Mouse (Mus musculus): ENCODE results near the gene Rimbp2. TPM values are rescaled to one million over a fixed set of nuclear protein-coding genes. Genes with fewer than 3 reads are reported as not detected.
"Not testable (repeated sequence)": the region's sequence is repeated elsewhere in the genome, so short reads cannot be mapped to it uniquely, and the experiment has no call there.

Rimbp2 gene
- polyA plus RNA-seq (2012; rRNA removed), result 0.06 and 0.08 TPM in 2 replicates

DNA sequence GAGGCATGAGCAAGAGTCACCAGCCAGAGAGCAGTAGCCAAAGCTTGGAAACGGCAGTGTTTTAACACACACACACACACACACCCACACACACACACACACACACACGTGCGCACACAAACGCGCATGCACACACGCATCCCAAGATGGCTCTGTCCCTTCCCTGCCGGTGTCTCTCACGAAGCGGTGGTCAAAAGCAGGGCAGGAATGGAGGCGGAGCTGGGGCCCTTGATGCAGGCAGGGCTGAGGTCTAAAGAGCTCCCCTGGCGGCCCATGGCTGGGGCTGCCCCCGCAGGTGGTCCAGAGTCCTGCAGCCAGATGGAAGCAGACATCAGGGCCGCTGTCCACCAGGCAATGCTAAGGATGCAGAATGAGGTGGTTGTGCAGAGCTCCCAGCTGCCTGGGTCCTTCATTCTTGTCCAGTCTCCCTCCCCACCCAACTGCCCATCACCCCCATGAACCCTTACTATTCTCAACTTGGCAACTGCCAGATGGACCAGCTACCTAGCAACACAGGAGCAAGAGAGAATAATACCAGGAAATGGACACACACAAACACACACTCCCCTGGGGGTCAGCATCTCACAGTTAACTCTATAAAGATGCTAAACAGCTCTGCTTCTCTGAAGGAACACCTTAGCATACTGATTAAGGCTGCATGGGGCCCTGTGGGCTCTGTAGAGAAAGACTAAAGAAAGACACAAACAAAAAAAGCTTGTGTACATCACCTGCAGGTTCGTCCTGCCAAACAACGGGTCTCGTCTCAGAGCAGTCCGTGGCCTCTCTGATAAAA, at the start of gene Rimbp2:
TSS of gene Rimbp2 (minus strand) at position 209 of the 793 bp plus-strand sequence.
- no peak for DNase-seq (ENCODE audit: low read depth)

DNA sequence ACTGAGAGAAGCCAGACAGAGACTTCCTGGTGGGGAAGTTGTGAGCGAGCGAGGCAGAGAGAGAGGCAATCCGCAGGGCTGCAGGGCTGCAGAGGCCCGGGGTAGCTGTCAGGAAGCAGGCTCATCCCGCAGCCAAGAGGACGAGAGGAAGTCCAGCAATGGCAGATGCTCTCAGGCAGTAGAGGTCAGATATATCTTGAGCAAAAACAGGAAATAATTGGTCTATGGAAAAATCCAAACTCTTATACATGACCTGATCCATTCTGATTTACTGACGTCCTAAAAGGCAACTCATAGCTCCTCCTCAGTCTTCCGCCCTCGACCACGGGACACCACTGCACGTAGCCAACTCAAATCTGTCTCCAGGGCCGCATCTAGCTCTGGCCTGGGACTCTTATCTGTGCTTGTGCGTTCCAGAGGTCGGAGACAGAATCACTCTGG, 49.3 kb upstream of the Rimbp2 start:
- DNase-seq (ENCODE audit: low read depth), result no peak

DNA sequence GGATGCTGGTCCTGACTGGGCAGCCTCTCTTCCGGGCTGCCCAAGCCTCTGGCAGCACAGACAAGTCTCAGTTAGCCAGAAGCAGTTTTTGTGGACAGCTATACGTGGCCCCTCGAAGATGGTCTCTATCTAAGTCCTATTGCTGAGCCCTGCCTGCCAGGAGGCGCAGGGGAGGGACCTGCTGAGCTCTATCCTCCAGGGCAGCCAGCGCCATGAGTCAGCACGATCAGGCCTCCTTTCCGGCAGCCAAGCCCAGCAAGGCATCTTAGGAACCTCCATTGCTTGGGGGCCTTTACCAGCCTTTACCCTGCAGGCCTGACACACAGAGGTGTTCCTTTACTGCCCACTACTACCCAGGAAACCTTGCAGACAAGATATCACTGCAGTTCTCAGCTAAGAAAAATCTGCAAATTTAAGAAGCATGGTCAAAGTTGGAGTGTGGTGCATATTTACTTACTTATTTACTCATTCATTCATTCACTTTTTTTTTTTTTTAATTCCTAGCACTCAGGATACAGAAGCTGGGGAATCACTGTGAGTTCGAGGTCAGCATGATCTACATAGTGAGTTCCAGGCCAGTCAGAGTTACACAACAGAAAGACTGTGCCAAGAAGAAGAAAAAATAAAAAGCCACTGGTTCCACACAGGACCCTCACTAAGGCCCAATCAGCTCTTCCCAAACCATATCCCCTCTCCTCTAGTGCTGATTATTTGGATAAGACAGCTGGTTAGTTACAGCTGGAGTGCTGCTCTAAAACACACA, 47.6 kb upstream of the Rimbp2 start:
- DNase-seq (ENCODE audit: low read depth), result no peak

GRCm38 (mm10) chr5:128987141-128987954, 34.1 kb upstream of the Rimbp2 start:
- DNase-seq (ENCODE audit: low read depth), result no peak

- no peak for DNase-seq (ENCODE audit: low read depth)
Measured at GRCm38 (mm10) chr5:128985946-128986345, 32.7 kb upstream of the Rimbp2 start.

DNA sequence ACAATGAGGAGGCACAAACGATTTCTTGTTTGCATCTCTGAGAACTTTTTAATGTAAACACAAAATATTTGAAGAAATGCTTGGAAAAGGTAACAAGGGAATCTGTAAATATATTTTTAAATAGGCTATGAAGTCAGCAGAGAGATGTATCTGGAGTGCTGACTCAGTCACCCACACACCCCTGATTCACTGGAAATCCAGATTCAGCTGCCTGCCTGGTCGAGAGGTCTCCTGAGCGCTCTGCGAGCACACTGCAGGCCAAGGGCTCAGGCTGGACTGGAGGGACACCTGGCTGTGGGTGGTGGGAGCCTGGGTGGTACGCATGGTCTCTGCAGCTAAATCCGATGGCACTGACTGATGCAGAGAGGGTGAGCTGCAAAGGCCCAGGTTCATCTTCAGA, 31.2 kb upstream of the Rimbp2 start:
- DNase-seq (ENCODE audit: low read depth), result no peak

DNA sequence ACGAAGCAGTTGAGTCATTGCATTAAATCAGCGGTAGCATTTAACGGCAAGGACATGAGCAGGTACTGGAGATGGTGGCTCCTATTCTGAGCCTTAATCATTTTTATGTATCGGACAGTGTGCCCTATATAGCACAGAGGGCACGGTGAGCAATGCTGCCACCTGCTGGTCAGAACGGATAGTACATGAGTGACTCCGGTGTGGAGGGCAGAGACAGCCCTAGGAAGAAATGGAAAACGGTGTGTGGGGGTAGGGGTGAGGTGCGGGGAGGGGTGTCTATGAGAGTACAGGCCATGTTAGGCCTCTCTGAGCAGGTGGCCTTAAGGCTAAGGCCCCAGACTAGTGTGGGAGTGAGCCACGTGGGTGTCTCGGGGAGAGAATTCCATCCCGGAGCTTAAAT, 28.3 kb upstream of the Rimbp2 start:
- DNase-seq (ENCODE audit: low read depth), result no peak

- no peak for DNase-seq (ENCODE audit: low read depth)
Measured at GRCm38 (mm10) chr5:128980857-128981256, 27.6 kb upstream of the Rimbp2 start.

GRCm38 (mm10) chr5:128978957-128979356, 25.7 kb upstream of the Rimbp2 start:
- no peak for DNase-seq (ENCODE audit: low read depth)

GRCm38 (mm10) chr5:128977466-128977865, 24.2 kb upstream of the Rimbp2 start:
- not testable (repeated sequence) for DNase-seq (ENCODE audit: low read depth)

DNA sequence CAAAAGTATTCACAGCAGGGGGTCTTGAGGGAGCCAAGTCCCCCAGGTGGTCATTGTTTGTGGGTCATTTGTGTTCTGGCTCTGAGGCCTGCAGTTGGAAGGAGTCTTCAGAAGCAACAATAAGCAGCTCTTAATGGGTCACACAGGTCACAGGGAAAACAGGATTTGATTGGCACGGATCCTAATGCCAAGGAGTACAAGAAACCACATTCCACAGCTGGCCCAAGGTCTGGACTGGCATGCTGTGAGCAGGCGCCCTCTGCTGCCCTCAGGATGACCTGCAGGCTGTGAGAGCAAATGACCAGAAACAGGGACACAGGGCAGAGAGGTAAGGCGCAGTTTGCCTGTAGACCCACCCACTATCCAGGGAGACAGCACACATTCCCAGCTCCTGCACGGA, 23.0 kb upstream of the Rimbp2 start:
- DNase-seq (ENCODE audit: low read depth), result no peak

DNA sequence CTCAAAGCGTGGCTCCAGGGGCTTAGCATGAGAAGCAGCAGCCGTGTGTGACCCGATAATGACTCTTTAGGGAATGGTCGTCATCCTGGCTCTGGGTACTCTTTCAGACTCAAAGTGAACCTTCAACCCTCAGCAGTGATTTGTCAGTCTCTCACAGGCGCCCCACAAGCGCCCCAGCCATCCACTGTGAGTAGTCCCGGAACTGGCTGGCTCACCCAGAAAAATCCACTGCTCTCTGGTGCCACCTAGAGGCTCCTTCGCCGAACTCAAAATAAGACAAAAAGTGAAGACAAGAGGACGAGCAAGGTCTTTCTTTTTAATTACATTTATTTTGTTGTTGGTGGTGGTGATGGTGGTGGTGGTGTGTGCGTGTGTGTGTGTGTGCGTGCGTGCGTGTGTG, 18.0 kb upstream of the Rimbp2 start:
- no peak for DNase-seq (ENCODE audit: low read depth)

GRCm38 (mm10) chr5:128970878-128971277, 17.6 kb upstream of the Rimbp2 start:
- no peak for DNase-seq (ENCODE audit: low read depth)

GRCm38 (mm10) chr5:128964353-128964752, 11.1 kb upstream of the Rimbp2 start:
- DNase-seq (ENCODE audit: low read depth), result no peak

DNA sequence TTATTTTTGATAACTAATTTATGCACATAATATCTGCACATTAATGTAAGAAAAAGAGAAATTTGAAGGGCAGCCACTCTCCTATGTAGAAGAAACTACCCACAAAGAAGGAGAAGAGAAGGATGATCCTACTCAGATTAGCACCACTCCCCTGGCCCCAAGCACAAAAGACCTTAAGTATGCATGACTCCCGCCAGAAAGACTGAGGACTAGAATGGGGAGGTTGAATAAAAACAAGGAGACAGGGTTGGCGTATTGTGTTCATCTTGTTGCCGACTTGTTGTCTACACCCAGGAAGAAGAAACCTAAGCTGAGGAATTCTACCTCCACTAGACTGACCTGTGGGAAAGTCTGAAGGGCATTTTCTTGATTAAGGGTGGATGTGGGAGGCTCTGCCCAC, 5.6 kb upstream of the Rimbp2 start:
- no peak for DNase-seq (ENCODE audit: low read depth)

GRCm38 (mm10) chr5:128954371-128954770, 1.1 kb upstream of the Rimbp2 start:
- not testable (repeated sequence) for DNase-seq (ENCODE audit: low read depth)

GRCm38 (mm10) chr5:128952291-128953195, 743 bp downstream of the Rimbp2 start:
- no peak for DNase-seq (ENCODE audit: low read depth)

- DNase-seq (ENCODE audit: low read depth), result no peak
Measured at GRCm38 (mm10) chr5:128951472-128951871, 1.8 kb downstream of the Rimbp2 start.

- DNase-seq (ENCODE audit: low read depth), result no peak
Measured at GRCm38 (mm10) chr5:128947093-128947492, 6.2 kb downstream of the Rimbp2 start.

DNA sequence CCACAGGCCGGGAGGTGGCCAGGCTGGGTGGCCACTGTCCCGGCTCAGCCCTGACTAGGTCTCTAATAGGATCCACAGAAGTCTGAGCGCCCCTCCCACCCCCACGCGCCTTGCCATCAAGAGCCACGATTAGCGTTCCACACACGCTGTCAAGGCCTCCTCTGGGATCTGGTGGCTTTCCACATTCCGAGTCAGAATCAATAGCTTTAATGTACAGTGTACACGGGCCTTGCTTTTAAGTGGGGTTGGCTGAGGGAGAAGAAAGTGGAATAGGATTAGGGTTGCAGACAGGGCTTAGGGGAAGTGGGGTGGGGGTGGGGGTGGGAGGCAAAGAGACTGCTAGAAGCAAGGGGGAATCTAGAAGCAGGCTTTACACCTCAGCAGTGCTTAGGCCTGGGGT, 12.8 kb downstream of the Rimbp2 start:
- DNase-seq (ENCODE audit: low read depth), result no peak

GRCm38 (mm10) chr5:128935359-128935899, 17.9 kb downstream of the Rimbp2 start:
- no peak for DNase-seq (ENCODE audit: low read depth)

Data from gonadal fat pad, adult 2 months (tissue).